8 mouse cellular contexts compared by ENCODE assay signal in the genomic region with DNA sequence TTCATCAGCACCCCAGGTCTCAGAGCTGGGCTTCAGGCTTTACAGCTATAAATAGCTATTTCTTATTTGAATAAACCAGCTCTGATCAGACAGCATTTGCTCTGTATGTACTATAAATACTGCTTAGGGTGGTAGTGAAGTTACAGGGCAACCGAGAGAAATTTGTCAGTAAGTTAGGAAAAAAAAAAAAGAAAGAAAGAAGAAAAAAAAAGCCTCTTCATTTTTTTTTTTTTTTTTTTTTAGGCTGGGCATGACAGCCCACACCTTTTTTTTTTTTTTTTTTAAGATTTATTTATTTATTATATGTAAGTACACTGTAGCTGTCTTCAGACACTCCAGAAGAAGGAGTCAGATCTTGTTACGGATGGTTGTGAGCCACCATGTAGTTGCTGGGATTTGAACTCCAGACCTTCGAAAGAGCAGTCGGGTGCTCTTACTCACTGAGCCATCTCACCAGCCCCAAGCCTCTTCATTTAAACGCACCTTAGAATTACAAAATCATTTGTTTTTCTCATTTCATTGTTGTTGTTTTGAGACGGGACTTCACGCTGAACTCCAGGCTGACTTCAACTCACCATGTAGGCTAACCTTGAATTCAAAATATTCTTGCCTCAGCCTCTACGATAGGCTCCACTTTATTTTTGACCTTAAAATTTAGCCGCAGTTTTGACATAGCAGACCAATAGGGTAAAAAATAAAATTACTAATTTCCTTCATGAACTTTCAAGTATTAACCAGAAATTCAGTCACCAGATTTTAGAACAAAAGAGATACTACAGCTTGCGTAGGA. TPM values are rescaled to one million over a fixed set of nuclear protein-coding genes. Genes with fewer than 3 reads are reported as not detected.
DNase-seq lines count a peak whose midpoint lies in the region; ATAC-seq and TF ChIP-seq lines count a peak whose summit lies in the region.

No protein-coding gene starts in this region.

- no peak for DNase-seq in heart, embryonic 10.5 days (ENCODE audit: low spot score)
- DNase-seq in heart, adult 18-20 months, result no peak
- no peak for DNase-seq in forebrain, embryonic 14.5 days (ENCODE audit: low spot score)
- no peak for DNase-seq in yolk sac, embryonic 10.5 days (ENCODE audit: low spot score)
- no peak for DNase-seq in B cell, adult 2 months
- no peak for DNase-seq in layer of hippocampus, adult 11-12 months (ENCODE audit: low spot score)

- peak overlapping the region; percentile 35; the same call in 1 of the 2 replicates for H3K9ac ChIP-seq in forebrain, embryonic 14.5 days (ENCODE audit: low read length)
- peak overlapping the region; percentile 27; the same call in 1 of the 2 replicates for H3K9ac ChIP-seq in liver, embryonic 16.5 days (ENCODE audit: low read depth, low read length)

- H3K4me1 ChIP-seq in heart, embryonic 10.5 days, result peaks cover 15% of the 10 kb centered on the region; the same call in 1 of the 2 replicates
- peaks cover 20% of the 10 kb centered on the region for H3K4me1 ChIP-seq in E14TG2a.4 (replicated peaks; ENCODE audit: low read depth, low read length)
- H3K4me1 ChIP-seq in forebrain, embryonic 14.5 days (ENCODE audit: control insufficient read depth, insufficient read depth, low read length), result no peaks in the 10 kb centered on the region
- peaks cover 26% of the 10 kb centered on the region for H3K4me1 ChIP-seq in liver, embryonic 16.5 days (ENCODE audit: control insufficient read depth, low read depth, low read length)

- H3K27ac ChIP-seq in heart, embryonic 10.5 days, result peak overlapping the region; percentile 81; the same call in 1 of the 2 replicates
- H3K27ac ChIP-seq in forebrain, embryonic 14.5 days (ENCODE audit: low read depth, low read length), result 0 out of 2 replicates have a peak overlapping the region, but pooled peaks have one; percentile 40
- no peak overlapping the region for H3K27ac ChIP-seq in liver, embryonic 16.5 days (ENCODE audit: low read length)

- peak overlapping the region; percentile 46 for H3K4me2 ChIP-seq in forebrain, embryonic 14.5 days (ENCODE audit: low read length)
- H3K4me2 ChIP-seq in liver, embryonic 16.5 days (ENCODE audit: low read depth, low read length), result peak overlapping the region; percentile 83

- TF ChIP-seq CTCF in E14TG2a.4 (conservative IDR thresholded peaks at IDR 0.05; ENCODE audit: low read length), result no peak

- WGBS in heart, embryonic 10.5 days, result 28% methylated on average over 10 of the region's 10 CpGs
- 27% methylated on average over 10 of the region's 10 CpGs for WGBS in forebrain, embryonic 14.5 days
- 21% methylated on average over 10 of the region's 10 CpGs for WGBS in liver, embryonic 16.5 days (ENCODE audit: insufficient replicate concordance)

- H3K9me3 ChIP-seq in heart, embryonic 10.5 days, result no peaks in the 10 kb centered on the region
- H3K9me3 ChIP-seq in E14TG2a.4 (ENCODE audit: low read length), result no peaks in the 10 kb centered on the region
- H3K9me3 ChIP-seq in forebrain, embryonic 14.5 days (replicated peaks; ENCODE audit: control insufficient read depth, low read length), result no peaks in the 10 kb centered on the region
- no peaks in the 10 kb centered on the region for H3K9me3 ChIP-seq in liver, embryonic 16.5 days (replicated peaks; ENCODE audit: control insufficient read depth, low read length)

- H3K27me3 ChIP-seq in heart, embryonic 10.5 days (ENCODE audit: insufficient read depth, poor library complexity, severe bottlenecking), result no peaks in the 10 kb centered on the region
- H3K27me3 ChIP-seq in E14TG2a.4 (ENCODE audit: insufficient read depth, low read length), result peaks cover 5% of the 10 kb centered on the region; the same call in 1 of the 2 replicates
- H3K27me3 ChIP-seq in forebrain, embryonic 14.5 days (replicated peaks; ENCODE audit: control insufficient read depth, insufficient read depth, low read length), result no peaks in the 10 kb centered on the region
- H3K27me3 ChIP-seq in liver, embryonic 16.5 days (ENCODE audit: control insufficient read depth, insufficient read depth, low read depth, low read length), result peaks cover 7% of the 10 kb centered on the region

- H3K36me3 ChIP-seq in heart, embryonic 10.5 days, result 0 out of 2 replicates have a peak, but pooled peaks cover 2% of the 10 kb centered on the region
- no peaks in the 10 kb centered on the region for H3K36me3 ChIP-seq in E14TG2a.4 (ENCODE audit: insufficient read depth, low read length)
- no peaks in the 10 kb centered on the region for H3K36me3 ChIP-seq in forebrain, embryonic 14.5 days (ENCODE audit: control insufficient read depth, insufficient read depth, low read length)
- no peaks in the 10 kb centered on the region for H3K36me3 ChIP-seq in liver, embryonic 16.5 days (ENCODE audit: control insufficient read depth, insufficient read depth)

- peak overlapping the region; percentile 72 for H3K4me3 ChIP-seq in heart, embryonic 10.5 days
- H3K4me3 ChIP-seq in E14TG2a.4 (replicated peaks; ENCODE audit: low read length), result peak overlapping the region; percentile 88
- H3K4me3 ChIP-seq in forebrain, embryonic 14.5 days (ENCODE audit: low read depth, low read length), result peak overlapping the region; percentile 45
- H3K4me3 ChIP-seq in liver, embryonic 16.5 days (ENCODE audit: low read depth, low read length), result peak overlapping the region; percentile 59

- peak; percentile 19 for ATAC-seq in forebrain, embryonic 14.5 days
- no peak for ATAC-seq in liver, embryonic 16.5 days (ENCODE audit: low read depth)

RNA-seq across cellular contexts. Expression of a gene that starts 0.7 kb away (rescaled TPM):
- 1.7 and 2.3 TPM in 2 replicates for polyA plus RNA-seq in heart, embryonic 10.5 days (2016; fragmentation: Nextera tagmentation; extraction: Ambion mirVana)
- 1 to 10 TPM; 4.3 to 5.8 TPM for total RNA-seq in heart, adult 18-20 months (2021)
- polyA plus RNA-seq in forebrain, embryonic 14.5 days (2014; fragmentation: Nextera tagmentation; extraction: Ambion mirVana), result 2.6 and 3.7 TPM in 2 replicates
- 0.92 and 0.94 TPM in 2 replicates for polyA plus RNA-seq in liver, embryonic 16.5 days (2015; fragmentation: Nextera tagmentation; extraction: Ambion mirVana)

RNA-seq across cellular contexts. Expression of a gene that starts 19.0 kb away (rescaled TPM):
- polyA plus RNA-seq in heart, embryonic 10.5 days (2016; fragmentation: Nextera tagmentation; extraction: Ambion mirVana), result 21.0 and 21.3 TPM in 2 replicates
- 10 to 100 TPM; 16.9 to 17.1 TPM for total RNA-seq in heart, adult 18-20 months (2021)
- polyA plus RNA-seq in forebrain, embryonic 14.5 days (2014; fragmentation: Nextera tagmentation; extraction: Ambion mirVana), result 31.0 and 35.4 TPM in 2 replicates
- polyA plus RNA-seq in liver, embryonic 16.5 days (2015; fragmentation: Nextera tagmentation; extraction: Ambion mirVana), result 11.4 and 12.7 TPM in 2 replicates

RNA-seq across cellular contexts. Expression of a gene that starts 19.1 kb away (rescaled TPM):
- 27.4 and 28.5 TPM in 2 replicates for polyA plus RNA-seq in heart, embryonic 10.5 days (2016; fragmentation: Nextera tagmentation; extraction: Ambion mirVana)
- total RNA-seq in heart, adult 18-20 months (2021), result 10 to 100 TPM in 1 of 2 experiments, 1 to 10 TPM in 1; 9.9 to 11.5 TPM
- polyA plus RNA-seq in forebrain, embryonic 14.5 days (2014; fragmentation: Nextera tagmentation; extraction: Ambion mirVana), result 24.3 and 26.5 TPM in 2 replicates
- polyA plus RNA-seq in liver, embryonic 16.5 days (2015; fragmentation: Nextera tagmentation; extraction: Ambion mirVana), result 9.1 and 9.7 TPM in 2 replicates
